Mouse (Mus musculus) midbrain, embryonic 16.5 days (tissue): ENCODE data around the gene Bnc2. TPM values are rescaled to one million over a fixed set of nuclear protein-coding genes. Genes with fewer than 3 reads are reported as not detected.

Experiments used
- ATAC-seq: fragments of 200-750 bp; cut with Nextera tagmentation; 2 replicates; pipeline ENCODE4 v1.8.0; 2017; ENCODE audit warnings: moderate TSS enrichment
- H3K27ac ChIP-seq: fragments of 300-500 bp; sonication (generic); 2 replicates; pipeline ENCODE4 v1.5.1; 2014; ENCODE audit warnings: mild to moderate bottlenecking, low read length, mixed read lengths
- H3K27me3 ChIP-seq: fragments of 300-500 bp; sonication (generic); 2 replicates; pipeline ENCODE4 v1.6.1; 2014; ENCODE audit warnings: low read depth, low read length, mixed read lengths; ENCODE audit not compliant: control insufficient read depth, insufficient read depth
- H3K36me3 ChIP-seq: fragments of 300-500 bp; sonication (generic); 2 replicates; pipeline ENCODE4 v1.6.1; 2014; ENCODE audit warnings: mild to moderate bottlenecking, low read length, moderate library complexity, mixed read lengths; ENCODE audit not compliant: control insufficient read depth, insufficient read depth
- H3K4me1 ChIP-seq: fragments of 300-500 bp; sonication (generic); 2 replicates; pipeline ENCODE4 v1.6.1; 2014; ENCODE audit warnings: mild to moderate bottlenecking, low read length, mixed read lengths; ENCODE audit not compliant: control insufficient read depth, insufficient read depth
- H3K4me2 ChIP-seq: fragments of 300-500 bp; sonication (generic); 2 replicates; pipeline ENCODE4 v1.6.1; 2014; ENCODE audit warnings: mild to moderate bottlenecking, low read length, mixed read lengths
- H3K4me3 ChIP-seq: fragments of 300-500 bp; sonication (generic); 2 replicates; pipeline ENCODE4 v1.5.1; 2014; ENCODE audit warnings: low read depth, mild to moderate bottlenecking, low read length, moderate library complexity, mixed read lengths
- H3K9ac ChIP-seq: fragments of 300-500 bp; sonication (generic); 2 replicates; pipeline ENCODE4 v1.6.1; 2014; ENCODE audit warnings: low read depth, low read length, mixed read lengths
- H3K9me3 ChIP-seq: fragments of 300-500 bp; sonication (generic); replicated peaks from 2 replicates; pipeline ENCODE4 v1.6.1; 2014; ENCODE audit warnings: mild to moderate bottlenecking, low read length, mixed read lengths; ENCODE audit not compliant: control insufficient read depth, poor library complexity, severe bottlenecking
- WGBS: fragments of 180-500 bp; shearing (Covaris S2); extraction: QIAGEN DNeasy Blood & Tissue Kit; methylation state at CpG from one replicate; pipeline ENCODE4 v1.1.7; 2014; 5-methylcytosine and 5-hydroxymethylcytosine counted together
- polyA plus RNA-seq: library from polyadenylated mRNA; unstranded; fragments of >200 nt; fragmentation: Nextera tagmentation; extraction: Ambion mirVana; gene quantifications from 2 replicates; pipeline ENCODE4 v1.2.1, GENCODE M21; 2015

Gene Bnc2
- polyA plus RNA-seq, 1 experiment from 2014 or later: 20.1 TPM

GRCm38 (mm10) chr4:84580260-84580952 lies 94.7 kb downstream of the Bnc2 start:
- no peak for ATAC-seq

DNA sequence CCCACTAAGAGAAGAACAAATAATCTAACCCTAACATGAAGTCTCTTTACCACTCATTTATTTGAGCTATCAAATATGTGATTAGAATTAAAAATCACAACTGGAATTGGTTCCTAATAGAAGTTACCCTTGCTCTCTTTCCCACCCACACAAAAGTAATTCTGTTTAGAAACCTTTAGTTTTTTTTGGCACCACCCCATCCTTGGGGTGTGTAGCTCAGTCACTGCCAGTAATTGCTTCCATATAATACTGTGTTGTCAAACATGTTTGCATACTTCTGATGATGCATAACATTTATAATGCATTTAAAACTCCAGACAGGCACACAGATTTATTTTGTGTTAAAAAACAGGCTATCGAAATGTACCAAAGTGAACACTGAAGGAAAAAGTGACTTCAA lies 96.8 kb downstream of the Bnc2 start:
- Histone ChIP-seq H3K4me2 (no peak overlapping the region), H3K9ac (no peak overlapping the region), H3K27ac (no peak overlapping the region), H3K4me3 (no peak overlapping the region), H3K27me3 (no peaks in the 10 kb centered on the region), H3K36me3 (no peaks in the 10 kb centered on the region), H3K9me3 (no peaks in the 10 kb centered on the region), H3K4me1 (no peaks in the 10 kb centered on the region)
- no peak for ATAC-seq
- WGBS: 93% methylated on average over 1 of the region's 1 CpGs

More at GRCm38 (mm10) chr4:84580260-84580952, 94.7 kb downstream of the Bnc2 start:
- Histone ChIP-seq H3K9ac (no peak overlapping the region), H3K4me1 (no peaks in the 10 kb centered on the region), H3K27me3 (no peaks in the 10 kb centered on the region), H3K36me3 (no peaks in the 10 kb centered on the region), H3K4me2 (no peak overlapping the region), H3K9me3 (no peaks in the 10 kb centered on the region), H3K4me3 (no peak overlapping the region), H3K27ac (no peak overlapping the region)
- WGBS: 61% methylated on average over 6 of the region's 6 CpGs

GRCm38 (mm10) chr4:84566123-84566522 lies 109.0 kb downstream of the Bnc2 start:
- H3K9me3 ChIP-seq: no peaks in the 10 kb centered on the region
- H3K27ac ChIP-seq: no peak overlapping the region
- no peak overlapping the region for H3K9ac ChIP-seq
- no peak overlapping the region for H3K4me3 ChIP-seq
- H3K4me2 ChIP-seq: no peak overlapping the region
- H3K36me3 ChIP-seq: no peaks in the 10 kb centered on the region
- 62% methylated on average over 8 of the region's 8 CpGs for whole genome bisulfite sequencing
- no peaks in the 10 kb centered on the region for H3K27me3 ChIP-seq
- no peaks in the 10 kb centered on the region for H3K4me1 ChIP-seq
- no peak for ATAC-seq

DNA sequence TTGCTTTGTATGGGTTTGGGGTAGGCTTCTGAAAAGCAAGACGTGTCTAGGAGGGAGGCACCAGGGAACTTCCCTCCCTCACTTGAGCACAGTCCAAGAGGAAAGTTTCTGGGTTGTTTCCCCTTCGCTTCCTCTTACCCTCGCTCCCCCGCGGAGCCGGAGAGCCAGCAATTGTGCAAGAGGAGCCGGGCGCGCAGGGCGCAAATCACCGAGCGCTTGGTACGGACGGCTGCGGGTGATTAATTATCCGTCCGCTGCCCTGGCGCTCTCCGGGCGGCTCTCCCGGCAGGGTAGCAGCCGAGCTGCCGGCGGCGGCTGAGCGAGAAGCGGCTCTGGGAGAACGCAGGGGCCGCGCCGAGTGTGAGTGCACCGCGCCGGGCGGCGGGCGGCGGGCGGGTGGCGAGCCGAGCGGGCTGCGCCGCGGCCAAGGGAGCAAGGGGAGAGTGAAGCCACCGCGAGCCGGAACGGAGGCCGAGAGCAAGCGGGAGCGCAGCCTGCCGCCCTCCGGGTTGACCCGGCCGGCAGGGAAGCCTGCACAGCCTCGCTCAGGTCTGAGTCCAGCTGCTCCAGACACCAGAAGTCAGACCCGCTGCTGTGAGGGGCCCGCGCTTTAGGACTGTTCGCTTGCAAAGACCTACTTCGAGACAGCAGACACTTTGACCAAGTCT lies 129.7 kb downstream of the Bnc2 start:
- ATAC-seq: peak; percentile 84
- Histone ChIP-seq H3K9me3 (no peaks in the 10 kb centered on the region), H3K9ac (peak overlapping the region; percentile 68), H3K4me1 (peaks cover 8% of the 10 kb centered on the region), H3K27ac (peak overlapping the region; percentile 66), H3K36me3 (no peaks in the 10 kb centered on the region), H3K27me3 (peaks cover 5% of the 10 kb centered on the region; the same call in 1 of the 2 replicates), H3K4me3 (peak overlapping the region; percentile 64), H3K4me2 (peak overlapping the region; percentile 98)
- WGBS: under 1% methylated on average over 62 of the region's 62 CpGs

GRCm38 (mm10) chr4:84544646-84545045 lies 130.4 kb downstream of the Bnc2 start:
- Histone ChIP-seq H3K27me3 (peaks cover 5% of the 10 kb centered on the region; the same call in 1 of the 2 replicates), H3K4me2 (no peak overlapping the region; the same call in 1 of the 2 replicates), H3K9me3 (no peaks in the 10 kb centered on the region), H3K9ac (no peak overlapping the region), H3K4me1 (peaks cover 8% of the 10 kb centered on the region), H3K4me3 (no peak overlapping the region; the same call in 1 of the 2 replicates), H3K27ac (no peak overlapping the region; the same call in 1 of the 2 replicates), H3K36me3 (no peaks in the 10 kb centered on the region)
- ATAC-seq: no peak
- WGBS: 30% methylated on average over 2 of the region's 2 CpGs

DNA sequence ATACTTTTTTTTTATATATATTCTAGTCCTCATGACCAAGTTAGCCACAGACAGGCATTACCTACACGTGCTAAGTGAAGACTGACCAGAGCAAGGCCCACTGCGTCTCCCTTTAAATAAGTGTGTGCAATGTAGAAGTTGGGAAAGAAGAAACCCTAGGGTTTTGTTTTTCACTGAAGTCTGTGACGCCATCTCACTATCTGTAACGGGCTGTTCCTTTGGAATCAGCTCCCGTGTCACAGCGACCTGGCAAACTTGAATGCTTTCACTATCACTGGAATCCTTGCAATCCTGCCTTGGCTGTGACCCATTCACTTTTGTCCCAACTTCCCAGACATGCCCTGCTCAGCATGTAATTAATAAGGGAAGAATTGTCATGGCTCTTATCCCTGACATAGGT lies 134.5 kb downstream of the Bnc2 start:
- no peak overlapping the region for H3K9ac ChIP-seq
- no peak for ATAC-seq
- no peaks in the 10 kb centered on the region for H3K9me3 ChIP-seq
- H3K4me1 ChIP-seq: peaks cover under 1% of the 10 kb centered on the region; the same call in 1 of the 2 replicates
- H3K36me3 ChIP-seq: no peaks in the 10 kb centered on the region
- H3K27ac ChIP-seq: no peak overlapping the region
- WGBS: 71% methylated on average over 6 of the region's 6 CpGs
- H3K4me2 ChIP-seq: no peak overlapping the region
- H3K4me3 ChIP-seq: no peak overlapping the region
- peaks cover 5% of the 10 kb centered on the region; the same call in 1 of the 2 replicates for H3K27me3 ChIP-seq

DNA sequence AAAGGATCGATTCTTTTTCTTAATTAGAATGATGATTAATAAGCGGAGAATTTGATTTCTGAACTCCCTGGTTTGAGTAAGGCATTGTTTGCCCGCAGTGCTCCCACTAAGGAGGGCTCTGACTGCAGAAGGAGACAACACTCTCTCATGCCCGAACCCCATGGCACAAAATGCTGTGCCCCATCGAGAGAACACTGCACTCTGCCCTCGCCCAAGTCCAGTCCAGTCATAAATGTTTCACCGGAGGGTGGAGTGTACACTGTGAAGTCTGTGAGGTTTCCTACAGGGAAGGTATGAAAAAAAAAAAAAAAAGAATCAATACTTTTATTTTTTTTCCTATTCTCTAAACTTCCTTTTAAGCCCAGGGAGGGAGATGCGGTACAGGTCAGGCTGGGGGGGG lies 135.7 kb downstream of the Bnc2 start:
- H3K27ac ChIP-seq: no peak overlapping the region
- H3K9me3 ChIP-seq: no peaks in the 10 kb centered on the region
- H3K4me1 ChIP-seq: no peaks in the 10 kb centered on the region
- H3K9ac ChIP-seq: no peak overlapping the region
- H3K4me2 ChIP-seq: no peak overlapping the region
- WGBS: 86% methylated on average over 8 of the region's 8 CpGs
- H3K36me3 ChIP-seq: no peaks in the 10 kb centered on the region
- peaks cover 5% of the 10 kb centered on the region; the same call in 1 of the 2 replicates for H3K27me3 ChIP-seq
- H3K4me3 ChIP-seq: no peak overlapping the region
- ATAC-seq: no peak

DNA sequence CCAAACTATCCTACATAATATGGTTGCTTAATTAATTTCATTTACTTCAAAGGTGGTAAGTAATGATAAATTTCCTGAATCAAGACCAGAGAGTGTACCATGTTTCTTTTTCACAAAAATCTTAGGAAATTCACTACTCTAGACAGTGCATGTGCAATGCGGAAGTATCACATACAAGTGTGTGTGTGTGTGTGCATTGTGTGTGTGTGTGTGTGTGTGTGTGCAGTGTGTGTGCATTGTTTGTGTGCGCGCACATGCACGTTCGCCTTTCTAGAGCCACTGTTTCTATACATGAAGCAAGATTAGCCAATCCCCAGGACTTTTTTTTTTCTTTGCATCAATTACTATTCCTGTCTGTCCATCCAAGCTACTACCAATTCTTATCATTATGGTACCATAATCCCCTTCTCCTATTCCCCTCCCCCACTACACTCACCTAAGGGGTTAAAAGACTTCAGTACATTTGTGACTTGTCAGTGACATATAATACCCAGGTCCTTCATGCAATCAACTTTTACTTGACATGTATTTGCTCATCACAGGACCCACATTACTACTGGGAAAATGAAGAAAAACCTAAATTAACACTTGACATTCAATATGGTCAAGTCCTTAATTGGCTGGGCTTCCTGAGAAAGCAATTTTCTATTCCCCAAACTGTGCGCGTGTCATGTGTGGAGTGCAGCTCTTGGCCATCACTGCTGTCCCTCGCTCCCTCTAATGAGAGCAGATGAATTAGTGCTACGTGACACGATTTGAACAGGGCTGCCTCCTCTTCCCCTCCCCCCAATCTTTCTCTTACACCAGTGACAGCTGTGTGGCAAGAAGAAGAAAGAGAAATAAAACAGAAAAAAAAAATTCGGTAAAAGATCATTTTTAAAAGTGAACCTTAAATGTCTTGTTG lies 145.9 kb downstream of the Bnc2 start:
- peaks cover 14% of the 10 kb centered on the region for H3K4me1 ChIP-seq
- H3K27ac ChIP-seq: no peak overlapping the region
- no peak overlapping the region for H3K9ac ChIP-seq
- H3K4me3 ChIP-seq: no peak overlapping the region
- ATAC-seq: peak; percentile 64
- WGBS: 46% methylated on average over 11 of the region's 11 CpGs
- no peaks in the 10 kb centered on the region for H3K36me3 ChIP-seq
- H3K9me3 ChIP-seq: no peaks in the 10 kb centered on the region
- H3K4me2 ChIP-seq: no peak overlapping the region
- no peaks in the 10 kb centered on the region for H3K27me3 ChIP-seq
